Mouse (Mus musculus): ENCODE data around the gene Taok1.

GRCm38 (mm10) chr11:77486798-77487197 is 120.8 kb downstream of the Taok1 start:
- no peak for TF ChIP-seq POLR2A (IDR thresholded peaks at IDR 0.05; ENCODE audit: low read depth, low read length)
- no peak for TF ChIP-seq CTCF (conservative IDR thresholded peaks at IDR 0.05; ENCODE audit: insufficient read depth, insufficient read length, low read depth, low read length)
